Mouse (Mus musculus) CH12.LX (cell line): ENCODE results near the gene Rtp4. TPM values are rescaled to one million over a fixed set of nuclear protein-coding genes. Genes with fewer than 3 reads are reported as not detected.

Source experiments
- DNase-seq: peaks from one replicate; pipeline ENCODE4 v3.0.0-alpha.2; 2013; ENCODE audit errors: extremely low read depth
- H3K27ac ChIP-seq: 2 replicates; pipeline ENCODE4 v1.5.1; 2012; ENCODE audit warnings: low read depth, mild to moderate bottlenecking, control low read depth, moderate library complexity; ENCODE audit not compliant: insufficient read depth
- H3K27me3 ChIP-seq: replicated peaks from 2 replicates; pipeline ENCODE3; 2012; ENCODE audit warnings: inconsistent platforms
- H3K36me3 ChIP-seq, 2 experiments: replicated peaks in 1 of 2; 2 replicates each; pipeline versions ENCODE3 to v1.6.1; 2012; ENCODE audit warnings: inconsistent platforms in 1 of 2, low read length in 1 of 2, mild to moderate bottlenecking in 1 of 2, mixed read lengths in 1 of 2, moderate library complexity in 1 of 2; ENCODE audit not compliant: control insufficient read depth in 1 of 2, insufficient read depth in 1 of 2
- H3K4me1 ChIP-seq, 2 experiments: 2 replicates each; pipeline ENCODE4 v1.6.1; 2012; ENCODE audit warnings: inconsistent platforms in 1 of 2, moderate library complexity in 1 of 2; ENCODE audit not compliant: insufficient read depth in 2 of 2, control insufficient read depth in 1 of 2
- H3K4me2 ChIP-seq: 2 replicates; pipeline ENCODE4 v1.6.1; 2012; ENCODE audit warnings: low read depth, mild to moderate bottlenecking, control low read depth; ENCODE audit not compliant: poor library complexity, insufficient read depth, severe bottlenecking
- H3K4me3 ChIP-seq, 3 experiments: fragments of 150-350 bp in 1 of 3; sonication (generic) in 1 of 3; replicated peaks in 1 of 3; 2 replicates each; pipeline versions ENCODE3 to v1.5.1; 2011 to 2012; ENCODE audit warnings: low read depth in 2 of 3, low read length in 2 of 3, mild to moderate bottlenecking in 2 of 3, moderate library complexity in 2 of 3, control low read depth in 1 of 3, improper control_type of control experiment in 1 of 3, inconsistent platforms in 1 of 3, mixed read lengths in 1 of 3; ENCODE audit not compliant: poor library complexity in 1 of 3
- H3K79me2 ChIP-seq: replicated peaks from 2 replicates; pipeline ENCODE4 v1.6.1; 2012; ENCODE audit warnings: mild to moderate bottlenecking, moderate library complexity; ENCODE audit not compliant: control insufficient read depth, poor library complexity, insufficient read depth, severe bottlenecking; ENCODE audit errors: extremely low read depth
- H3K9ac ChIP-seq: 2 replicates; pipeline ENCODE4 v1.6.1; 2012; ENCODE audit warnings: low read depth, mild to moderate bottlenecking, control low read depth, moderate library complexity; ENCODE audit not compliant: insufficient read depth
- H3K9me3 ChIP-seq: replicated peaks from 2 replicates; pipeline ENCODE3; 2012; ENCODE audit warnings: low read length, inconsistent platforms, mixed read lengths
- BHLHE40 ChIP-seq: IDR thresholded peaks from 2 replicates; pipeline ENCODE4 v1.6.1; 2011; ENCODE audit warnings: mild to moderate bottlenecking, low read depth, low read length, improper control_type of control experiment
- CHD1 ChIP-seq: IDR thresholded peaks from 2 replicates; pipeline ENCODE4 v1.6.1; 2012; ENCODE audit warnings: low read depth, low read length, improper control_type of control experiment, inconsistent platforms
- CHD2 ChIP-seq: IDR thresholded peaks from 2 replicates; pipeline ENCODE4 v1.6.1; 2011; ENCODE audit warnings: low read length, improper control_type of control experiment
- CTCF ChIP-seq, 2 experiments: IDR thresholded peaks in 1 of 2; conservative IDR thresholded peaks in 1 of 2; 2 replicates each; pipeline ENCODE4 v1.5.1; 2011 to 2012; ENCODE audit warnings: low read depth in 2 of 2, low read length in 2 of 2, improper control_type of control experiment in 1 of 2, inconsistent platforms in 1 of 2, mild to moderate bottlenecking in 1 of 2, moderate library complexity in 1 of 2
- ELF1 ChIP-seq: IDR thresholded peaks from 2 replicates; pipeline ENCODE4 v1.6.1; 2014; ENCODE audit warnings: low read depth, mild to moderate bottlenecking, inconsistent platforms, low read length, improper control_type of control experiment
- ETS1 ChIP-seq: conservative IDR thresholded peaks from 2 replicates; pipeline ENCODE4 v1.6.1; 2012; ENCODE audit warnings: low read depth, mild to moderate bottlenecking, inconsistent platforms, low read length, improper control_type of control experiment, moderate library complexity
- GABPA ChIP-seq: IDR thresholded peaks from 2 replicates; pipeline ENCODE4 v1.6.1; 2012; ENCODE audit warnings: low read depth, low read length, improper control_type of control experiment, inconsistent platforms; ENCODE audit not compliant: insufficient replicate concordance
- HCFC1 ChIP-seq: IDR thresholded peaks from 2 replicates; pipeline ENCODE4 v1.6.1; 2012; ENCODE audit warnings: low read depth, mild to moderate bottlenecking, inconsistent platforms, low read length, improper control_type of control experiment
- IRF4 ChIP-seq: IDR thresholded peaks from 2 replicates; pipeline ENCODE4 v1.6.1; 2014; ENCODE audit warnings: low read depth, mild to moderate bottlenecking, inconsistent platforms, low read length, improper control_type of control experiment
- JUN ChIP-seq: IDR thresholded peaks from 2 replicates; pipeline ENCODE4 v1.6.1; 2011; ENCODE audit warnings: low read depth, mild to moderate bottlenecking, low read length, improper control_type of control experiment, moderate library complexity; ENCODE audit not compliant: insufficient read depth
- JUND ChIP-seq: conservative IDR thresholded peaks from 2 replicates; pipeline ENCODE4 v1.6.1; 2011; ENCODE audit warnings: low read depth, low read length, improper control_type of control experiment
- KAT2A ChIP-seq: IDR thresholded peaks from 2 replicates; pipeline ENCODE4 v1.6.1; 2012; ENCODE audit warnings: low read length, improper control_type of control experiment, inconsistent platforms; ENCODE audit not compliant: insufficient replicate concordance
- MAX ChIP-seq: IDR thresholded peaks from 2 replicates; pipeline ENCODE4 v1.6.1; 2011; ENCODE audit warnings: low read length, improper control_type of control experiment
- MEF2A ChIP-seq: IDR thresholded peaks from 2 replicates; pipeline ENCODE4 v1.6.1; 2014; ENCODE audit warnings: low read depth, mild to moderate bottlenecking, inconsistent platforms, low read length, improper control_type of control experiment, borderline replicate concordance
- MXI1 ChIP-seq: IDR thresholded peaks from 2 replicates; pipeline ENCODE4 v1.6.1; 2011; ENCODE audit warnings: mild to moderate bottlenecking, low read depth, low read length, improper control_type of control experiment
- MYC ChIP-seq: IDR thresholded peaks from 2 replicates; pipeline ENCODE4 v1.6.1; 2011; ENCODE audit warnings: low read depth, mild to moderate bottlenecking, improper control_type of control experiment, low read length
- NRF1 ChIP-seq: IDR thresholded peaks from 2 replicates; pipeline ENCODE4 v1.6.1; 2014; ENCODE audit warnings: low read depth, mild to moderate bottlenecking, inconsistent platforms, low read length, improper control_type of control experiment, moderate library complexity
- PAX5 ChIP-seq: IDR thresholded peaks from 2 replicates; pipeline ENCODE4 v1.6.1; 2012; ENCODE audit warnings: low read length, inconsistent platforms, mixed read lengths
- POLR2AphosphoS2 ChIP-seq: IDR thresholded peaks from 2 replicates; pipeline ENCODE4 v1.6.1; 2011; ENCODE audit warnings: low read depth, low read length, improper control_type of control experiment
- RCOR1 ChIP-seq: conservative IDR thresholded peaks from 2 replicates; pipeline ENCODE4 v1.6.1; 2012; ENCODE audit warnings: low read depth, mild to moderate bottlenecking, inconsistent platforms, low read length, improper control_type of control experiment
- SIN3A ChIP-seq: IDR thresholded peaks from 2 replicates; pipeline ENCODE4 v1.6.1; 2012; ENCODE audit warnings: low read length, improper control_type of control experiment, inconsistent platforms
- SMC3 ChIP-seq: IDR thresholded peaks from 2 replicates; pipeline ENCODE4 v1.6.1; 2011; ENCODE audit warnings: low read depth, low read length, improper control_type of control experiment
- TBP ChIP-seq: conservative IDR thresholded peaks from 2 replicates; pipeline ENCODE4 v1.6.1; 2011; ENCODE audit warnings: low read depth, low read length, improper control_type of control experiment
- UBTF ChIP-seq: IDR thresholded peaks from 2 replicates; pipeline ENCODE4 v1.6.1; 2012; ENCODE audit warnings: low read depth, mild to moderate bottlenecking, inconsistent platforms, low read length, improper control_type of control experiment, moderate library complexity
- USF1 ChIP-seq: IDR thresholded peaks from 2 replicates; pipeline ENCODE4 v1.6.1; 2014; ENCODE audit warnings: low read depth, mild to moderate bottlenecking, inconsistent platforms, low read length, improper control_type of control experiment
- USF2 ChIP-seq: conservative IDR thresholded peaks from 2 replicates; pipeline ENCODE4 v1.6.1; 2011; ENCODE audit warnings: low read depth, low read length, improper control_type of control experiment
- ZMIZ1 ChIP-seq: IDR thresholded peaks from 2 replicates; pipeline ENCODE4 v1.6.1; 2012; ENCODE audit warnings: low read depth, mild to moderate bottlenecking, inconsistent platforms, low read length, improper control_type of control experiment
- dilution Hi-C: fragments of 300-500 bp; cut with MboI; formaldehyde crosslinking; loops from 2 replicates; pipeline ENCODE4 v1.14.3; 2020; ENCODE audit warnings: low sequenced_read_pairs; ENCODE audit not compliant: extremely low pct_unique_long_range_greater_than_20kb, extremely low pct_ligation_motif_present
- in situ Hi-C: fragments of 300-500 bp; cut with MboI; formaldehyde crosslinking; loops from 3 replicates; pipeline ENCODE4 v1.14.3; 2019; ENCODE audit warnings: low sequenced_read_pairs, low pct_ligation_motif_present, low pct_unique_long_range_greater_than_20kb, mixed read lengths
- polyA plus RNA-seq: library from polyadenylated mRNA; unstranded; fragments of >175 nt; gene quantifications from 2 replicates; pipeline ENCODE4 v1.2.1, GENCODE M21; 2012; ENCODE audit warnings: low read depth; ENCODE audit not compliant: insufficient read length
- total RNA-seq, 2 experiments: library from RNA; depleted of rRNA; stranded (reverse); fragments of 300-350 nt in 1 of 2; fragments of >200 nt in 1 of 2; gene quantifications; 2 replicates each; pipeline ENCODE4 v1.2.3; 2012 to 2014

Gene Rtp4
- total and polyA plus RNA-seq, 3 experiments = 0.21 to 0.28 TPM; not detected in 1

DNA sequence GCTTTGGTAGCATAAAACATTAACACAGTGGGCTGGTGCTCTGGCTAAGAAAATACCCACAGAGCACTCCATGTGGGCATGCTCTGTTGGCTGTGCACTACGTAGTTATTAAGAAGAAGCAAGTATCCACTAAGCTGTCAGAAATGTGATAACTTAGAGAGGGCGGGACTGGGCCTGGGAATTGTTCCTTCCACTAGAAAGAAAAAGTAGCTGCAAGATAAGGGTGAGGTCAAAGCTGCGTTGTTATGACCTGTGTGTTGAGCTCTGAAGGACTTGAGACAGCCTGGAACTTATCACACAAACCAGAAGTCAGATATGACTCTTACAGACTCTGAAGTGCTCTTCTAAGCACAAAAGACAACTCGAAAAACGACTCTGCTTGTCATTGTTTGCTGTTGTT is 19.5 kb upstream of the Rtp4 start:
- H3K4me3 ChIP-seq = no peak overlapping the region
- H3K27ac ChIP-seq = no peak overlapping the region
- no peak overlapping the region for H3K4me2 ChIP-seq
- in situ Hi-C loops (no loop called here), dilution Hi-C loops (no loop called here)
- H3K4me1 ChIP-seq = peaks cover 0 to 47% of the 10 kb centered on the region in 2 experiments; a peak in 2 of 4 replicates
- H3K9me3 ChIP-seq = no peaks in the 10 kb centered on the region
- H3K9ac ChIP-seq = no peak overlapping the region
- no peaks in the 10 kb centered on the region for H3K27me3 ChIP-seq
- H3K36me3 ChIP-seq = no peaks in the 10 kb centered on the region
- no peaks in the 10 kb centered on the region for H3K79me2 ChIP-seq
- TF ChIP-seq ZMIZ1 (no peak), KAT2A (no peak), UBTF (no peak), CTCF (conservative IDR thresholded peaks at IDR 0.05 in 1 of 2, IDR thresholded peaks at IDR 0.05 in 1 of 2; ENCODE audit: low read depth in 2 of 2, low read length in 2 of 2) (no peak), ETS1 (no peak), RCOR1 (no peak), GABPA (no peak), CHD2 (no peak), ELF1 (no peak), POLR2AphosphoS2 (no peak), USF1 (no peak), USF2 (no peak), PAX5 (no peak), IRF4 (no peak), MAX (no peak), CHD1 (no peak), TBP (no peak), SIN3A (no peak)
- TF ChIP-seq, all 38 proteins: peak for 0
- no peak for DNase-seq

DNA sequence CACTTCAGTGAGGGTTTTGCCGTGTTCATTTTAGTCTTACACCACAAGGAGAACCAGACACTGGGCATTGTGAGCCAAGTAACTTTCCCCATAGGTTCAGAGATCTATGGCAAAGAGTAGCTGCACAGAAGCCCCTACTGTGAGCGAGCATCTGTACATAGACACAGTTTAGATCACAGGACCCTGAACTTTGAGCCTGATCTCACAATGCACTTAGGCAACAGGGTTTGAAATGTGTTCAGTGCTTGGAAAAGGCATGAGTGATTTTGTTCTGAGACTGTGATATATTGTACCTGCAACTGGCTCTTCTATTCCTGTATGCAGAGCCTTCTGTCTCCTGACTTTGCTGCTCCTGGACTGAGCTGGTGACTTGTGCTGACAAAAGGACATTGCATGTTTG is 18.8 kb upstream of the Rtp4 start:
- H3K9ac ChIP-seq = no peak overlapping the region
- no peak for DNase-seq
- H3K36me3 ChIP-seq = no peaks in the 10 kb centered on the region
- peaks cover 3 to 50% of the 10 kb centered on the region in 2 experiments; a peak in 3 of 4 replicates for H3K4me1 ChIP-seq
- dilution Hi-C loops (no loop called here), in situ Hi-C loops (no loop called here)
- no peak overlapping the region for H3K27ac ChIP-seq
- H3K4me2 ChIP-seq = no peak overlapping the region
- H3K79me2 ChIP-seq = no peaks in the 10 kb centered on the region
- H3K27me3 ChIP-seq = no peaks in the 10 kb centered on the region
- H3K9me3 ChIP-seq = no peaks in the 10 kb centered on the region
- TF ChIP-seq SMC3 = no peak
- TF ChIP-seq MYC = no peak
- no peak for TF ChIP-seq JUN
- TF ChIP-seq MAX = no peak
- TF ChIP-seq CHD2 = no peak
- no peak for TF ChIP-seq NRF1
- TF ChIP-seq HCFC1 = no peak
- TF ChIP-seq MEF2A = no peak
- TF ChIP-seq USF2 = no peak
- no peak for TF ChIP-seq MXI1
- TF ChIP-seq JUND = no peak
- TF ChIP-seq CTCF (conservative IDR thresholded peaks at IDR 0.05 in 1 of 2, IDR thresholded peaks at IDR 0.05 in 1 of 2; ENCODE audit: low read depth in 2 of 2, low read length in 2 of 2) = no peak
- TF ChIP-seq ZMIZ1 = no peak
- TF ChIP-seq USF1 = no peak
- no peak for TF ChIP-seq TBP
- TF ChIP-seq BHLHE40 = no peak
- no peak overlapping the region for H3K4me3 ChIP-seq
